9 mouse cellular contexts compared by ENCODE assay signal in the genomic region with DNA sequence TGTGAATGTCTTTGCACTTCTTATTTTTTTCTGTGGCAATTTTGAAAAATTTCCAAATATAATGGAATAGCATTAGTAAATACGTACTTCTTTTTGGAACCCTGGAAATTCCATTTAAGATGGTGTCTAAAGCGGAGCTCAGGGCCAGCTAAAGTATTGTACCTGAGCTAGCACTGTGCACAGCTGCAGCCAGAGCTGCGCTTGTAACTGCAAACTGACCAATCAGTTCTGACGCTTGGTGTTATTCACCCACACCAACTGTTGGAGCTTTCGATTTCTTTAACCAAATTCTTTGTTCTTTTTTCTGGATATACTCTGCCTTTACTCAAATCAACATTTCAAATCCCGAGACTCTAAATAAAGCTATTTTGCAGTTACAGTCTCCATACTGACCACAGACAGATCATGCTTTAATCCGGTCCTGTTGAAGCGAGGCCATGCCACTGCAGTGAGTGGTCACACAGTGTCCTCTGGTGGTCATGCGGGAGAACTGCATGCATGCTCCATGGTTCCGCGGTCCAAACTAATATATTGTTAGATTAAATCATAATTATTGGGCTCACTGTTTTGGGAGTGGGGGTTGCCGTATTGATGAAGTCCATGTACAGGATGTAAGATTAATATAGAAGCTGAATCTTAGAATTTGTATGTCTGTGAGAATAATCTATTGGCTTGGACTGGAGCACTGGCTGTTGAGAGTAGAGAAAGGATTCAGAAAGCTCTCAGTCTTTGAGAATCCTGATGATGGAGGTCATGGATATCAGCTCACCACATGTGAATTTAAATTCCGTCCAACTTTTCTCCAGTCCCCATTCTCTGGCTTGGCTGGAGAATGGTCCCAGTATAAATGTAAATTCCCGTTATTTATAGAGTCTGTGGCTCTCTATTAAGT.
DNase-seq lines count a peak whose midpoint lies in the region; ATAC-seq lines count a peak whose summit lies in the region.
"Had no signal": no experiment of that assay in that cellular context is flagged by ENCODE, and none has a peak within 500 bp of the region (broad histone marks: within the 10 kb centered on the region; RNA-seq: fewer than 3 reads in every experiment).

No protein-coding gene starts in this region.

- H3K27me3 ChIP-seq in hindbrain, embryonic 15.5 days, result no peaks in the 10 kb centered on the region
- peaks cover 7% of the 10 kb centered on the region for H3K27me3 ChIP-seq in megakaryocyte, embryonic 14.5 days (replicated peaks)
- H3K27me3 ChIP-seq: liver, embryonic 15.5 days had no signal

- no peak overlapping the region for H3K27ac ChIP-seq in hindbrain, embryonic 15.5 days (replicated peaks)
- H3K27ac ChIP-seq: liver, embryonic 15.5 days had no signal

- H3K4me1 ChIP-seq in hindbrain, embryonic 15.5 days (replicated peaks), result no peaks in the 10 kb centered on the region
- H3K4me1 ChIP-seq in megakaryocyte, embryonic 14.5 days, result no peaks in the 10 kb centered on the region
- H3K4me1 ChIP-seq: liver, embryonic 15.5 days had no signal

- no peaks in the 10 kb centered on the region for H3K9me3 ChIP-seq in hindbrain, embryonic 15.5 days
- H3K9me3 ChIP-seq in megakaryocyte, embryonic 14.5 days, result no peaks in the 10 kb centered on the region
- H3K9me3 ChIP-seq: liver, embryonic 15.5 days had no signal

- peak; percentile 93 for ATAC-seq in frontal cortex, adult (ENCODE audit: low TSS enrichment)
- ATAC-seq in hindbrain, embryonic 15.5 days (ENCODE audit: low FRiP score, low read depth), result peak; percentile 90
- ATAC-seq in erythroblast, adult 5-6 weeks (replicated peaks; ENCODE audit: low FRiP score, poor library complexity, severe bottlenecking), result no peak

- no peak overlapping the region for H3K9ac ChIP-seq in hindbrain, embryonic 15.5 days
- H3K9ac ChIP-seq: liver, embryonic 15.5 days had no signal

- no peak overlapping the region for H3K4me3 ChIP-seq in hindbrain, embryonic 15.5 days
- peak overlapping the region; percentile 54 for H3K4me3 ChIP-seq in megakaryocyte, embryonic 14.5 days (replicated peaks)
- H3K4me3 ChIP-seq: liver, embryonic 15.5 days had no signal

- H3K36me3 ChIP-seq in hindbrain, embryonic 15.5 days, result no peaks in the 10 kb centered on the region
- no peaks in the 10 kb centered on the region for H3K36me3 ChIP-seq in megakaryocyte, embryonic 14.5 days (replicated peaks; ENCODE audit: low read length)
- H3K36me3 ChIP-seq: liver, embryonic 15.5 days had no signal

- peak; percentile 51 for DNase-seq in Muller cell, postnatal 12 days (ENCODE audit: inconsistent ontology term)
- peak; percentile 54 to 72 for DNase-seq in cerebellum, adult 18-20 months
- peak; percentile 56 to 69 for DNase-seq in layer of hippocampus, postnatal 14 days (ENCODE audit: low spot score in 2 of 2)
- peak; percentile 69 to 74 for DNase-seq in right cerebral cortex, postnatal 10 days (ENCODE audit: low spot score in 2 of 2)

- H3K4me2 ChIP-seq in hindbrain, embryonic 15.5 days, result peak overlapping the region; percentile 32
- H3K4me2 ChIP-seq: liver, embryonic 15.5 days had no signal

- 31% methylated on average over 14 of the region's 14 CpGs for WGBS in hindbrain, embryonic 15.5 days
